Mouse (Mus musculus) stomach, embryonic 16.5 days (tissue): ENCODE results near the gene Tnip2. TPM values are rescaled to one million over a fixed set of nuclear protein-coding genes. Genes with fewer than 3 reads are reported as not detected.

Experiments
- ATAC-seq: fragments of 200-750 bp; cut with Nextera tagmentation; 2 replicates; pipeline ENCODE4 v1.8.0; 2017; ENCODE audit warnings: moderate number of reproducible peaks, moderate TSS enrichment; ENCODE audit not compliant: insufficient read depth, low FRiP score
- H3K27ac ChIP-seq: fragments of 300-500 bp; sonication (generic); 2 replicates; pipeline ENCODE4 v1.5.1; 2014; ENCODE audit warnings: low read length
- H3K27me3 ChIP-seq: fragments of 300-500 bp; sonication (generic); 2 replicates; pipeline ENCODE4 v1.6.1; 2014; ENCODE audit warnings: low read length, control low read depth, mixed read lengths; ENCODE audit not compliant: control insufficient read depth, insufficient read depth
- H3K36me3 ChIP-seq: fragments of 300-500 bp; sonication (generic); 2 replicates; pipeline ENCODE4 v1.6.1; 2014; ENCODE audit warnings: low read length; ENCODE audit not compliant: control insufficient read depth, insufficient read depth
- H3K4me1 ChIP-seq: fragments of 300-500 bp; sonication (generic); 2 replicates; pipeline ENCODE4 v1.6.1; 2014; ENCODE audit warnings: low read length, control low read depth, mixed read lengths; ENCODE audit not compliant: control insufficient read depth, insufficient read depth
- H3K4me2 ChIP-seq: fragments of 300-500 bp; sonication (generic); 2 replicates; pipeline ENCODE4 v1.6.1; 2014; ENCODE audit warnings: low read depth, low read length, mixed read lengths
- H3K4me3 ChIP-seq: fragments of 300-500 bp; sonication (generic); replicated peaks from 2 replicates; pipeline ENCODE4 v1.5.1; 2014; ENCODE audit warnings: mild to moderate bottlenecking, low read length
- H3K9ac ChIP-seq: fragments of 300-500 bp; sonication (generic); 2 replicates; pipeline ENCODE4 v1.6.1; 2014; ENCODE audit warnings: low read length
- H3K9me3 ChIP-seq: fragments of 300-500 bp; sonication (generic); replicated peaks from 2 replicates; pipeline ENCODE4 v1.6.1; 2016; ENCODE audit warnings: low read length, control low read depth; ENCODE audit not compliant: control insufficient read depth
- whole genome bisulfite sequencing: fragments of 180-500 bp; shearing (Covaris S2); extraction: QIAGEN DNeasy Blood & Tissue Kit; methylation state at CpG from one replicate; pipeline ENCODE4 v1.1.7; 2014; 5-methylcytosine and 5-hydroxymethylcytosine counted together
- polyA plus RNA-seq: library from polyadenylated mRNA; unstranded; fragments of >200 nt; fragmentation: Nextera tagmentation; extraction: Ambion mirVana; gene quantifications from 2 replicates; pipeline ENCODE4 v1.2.1, GENCODE M21; 2015

Gene Tnip2
- polyA plus RNA-seq, 1 experiment from 2014 or later = 29.2 TPM

DNA sequence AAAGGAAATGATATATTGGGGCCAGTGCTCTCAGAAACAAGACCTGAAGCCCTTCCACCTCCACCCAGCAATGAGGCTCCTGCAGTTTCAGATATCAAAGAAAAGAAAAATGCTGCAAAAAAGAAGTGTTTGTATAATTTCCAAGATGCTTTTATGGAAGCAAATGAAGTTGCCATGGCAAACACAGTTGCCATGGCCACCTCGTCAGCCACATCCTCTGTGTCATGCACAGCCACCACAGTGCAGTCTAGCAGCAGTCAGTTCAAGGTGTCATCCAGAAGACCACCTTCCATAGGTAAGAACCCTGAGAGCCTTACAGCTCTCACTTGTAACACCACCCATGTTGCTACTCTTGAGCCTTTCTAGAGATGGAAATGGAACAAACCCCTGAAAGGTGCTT lies 54.8 kb downstream of the Tnip2 start:
- no peak for ATAC-seq
- Histone ChIP-seq H3K27ac (no peak overlapping the region), H3K4me3 (no peak overlapping the region), H3K4me1 (no peaks in the 10 kb centered on the region), H3K27me3 (no peaks in the 10 kb centered on the region), H3K36me3 (peaks cover 16% of the 10 kb centered on the region; the same call in 1 of the 2 replicates), H3K9me3 (no peaks in the 10 kb centered on the region), H3K9ac (no peak overlapping the region), H3K4me2 (no peak overlapping the region)
- 83% methylated on average over 1 of the region's 1 CpGs for WGBS

DNA sequence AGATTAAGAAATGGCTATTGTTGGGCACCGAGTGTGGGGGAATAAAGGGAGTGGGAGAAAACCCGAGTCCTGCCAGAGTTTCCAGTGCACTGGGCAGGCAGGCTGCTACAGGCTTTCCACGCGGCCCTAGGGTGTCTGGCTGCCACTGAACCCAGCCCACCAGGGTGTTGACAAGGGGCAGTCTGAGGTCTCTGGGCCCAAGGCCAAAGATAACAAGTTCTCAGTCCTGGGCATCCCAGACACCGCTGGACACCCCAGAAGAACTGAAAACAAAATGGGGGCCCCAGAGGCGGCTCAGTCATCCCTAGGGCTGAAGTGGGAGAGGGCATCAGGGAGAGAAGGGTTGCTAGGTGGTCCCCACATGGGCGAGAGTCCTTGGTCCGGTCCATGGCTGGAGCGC lies 67.6 kb downstream of the Tnip2 start:
- H3K4me2 ChIP-seq = no peak overlapping the region
- H3K9ac ChIP-seq = no peak overlapping the region
- ATAC-seq = no peak
- H3K4me1 ChIP-seq = no peaks in the 10 kb centered on the region
- WGBS = 87% methylated on average over 9 of the region's 9 CpGs
- no peak overlapping the region for H3K27ac ChIP-seq
- H3K27me3 ChIP-seq = no peaks in the 10 kb centered on the region
- H3K36me3 ChIP-seq = peaks cover 32% of the 10 kb centered on the region
- no peak overlapping the region for H3K4me3 ChIP-seq
- H3K9me3 ChIP-seq = no peaks in the 10 kb centered on the region

Other genes starting within 250 kb of the Tnip2 start
- 0.63 and 1.1 TPM in 2 replicates for gene Zfyve28, start 225.5 kb downstream of the Tnip2 start, polyA plus RNA-seq
- gene Cfap99, start 225.4 kb downstream of the Tnip2 start, polyA plus RNA-seq = 0.14 TPM in 1 of 2 replicates, not detected in the other
- gene Rnf4, start 177.7 kb downstream of the Tnip2 start, polyA plus RNA-seq = 151 and 164 TPM in 2 replicates
- 8.7 and 9.2 TPM in 2 replicates for gene Fam193a, start 144.1 kb downstream of the Tnip2 start, polyA plus RNA-seq
- 5.8 and 7.0 TPM in 2 replicates for gene Sh3bp2, start 11.8 kb upstream of the Tnip2 start, polyA plus RNA-seq
- gene Add1, start 59.7 kb upstream of the Tnip2 start, polyA plus RNA-seq = 176 and 187 TPM in 2 replicates
- 118 and 151 TPM in 2 replicates for gene Mfsd10, start 123.2 kb upstream of the Tnip2 start, polyA plus RNA-seq
- 20.8 and 24.3 TPM in 2 replicates for gene Nop14, start 146.2 kb upstream of the Tnip2 start, polyA plus RNA-seq
- gene Grk4, start 146.4 kb upstream of the Tnip2 start, polyA plus RNA-seq = 2.1 TPM in 2 replicates
- gene Htt, start 247.7 kb upstream of the Tnip2 start, polyA plus RNA-seq = 11.0 and 12.1 TPM in 2 replicates